In genomic region chr11:50931451-50931866, GRCm38 (mm10) we compare ENCODE assay signal across 8 mouse cellular contexts. TPM values are rescaled to one million over a fixed set of nuclear protein-coding genes. Genes with fewer than 3 reads are reported as not detected.
DNase-seq lines count a peak whose midpoint lies in the region; ATAC-seq lines count a peak whose summit lies in the region.

Zfp354b (minus strand) TSS chr11:50931633.

- H3K27me3 ChIP-seq in hindbrain, embryonic 15.5 days, result no peaks in the 10 kb centered on the region

- peak within 1 kb of the TSS; percentile 91 for H3K27ac ChIP-seq in hindbrain, embryonic 15.5 days (replicated peaks)

- H3K36me3 ChIP-seq in hindbrain, embryonic 15.5 days, result no peaks in the 10 kb centered on the region

- peaks cover 14% of the 10 kb centered on the region; the same call in 1 of the 2 replicates for H3K4me1 ChIP-seq in hindbrain, embryonic 15.5 days (replicated peaks)

- H3K4me3 ChIP-seq in hindbrain, embryonic 15.5 days, result peak within 1 kb of the TSS; percentile 76

- peak within 1 kb of the TSS; percentile 95 for H3K4me2 ChIP-seq in hindbrain, embryonic 15.5 days

- peak within 1 kb of the TSS; percentile 88 for H3K9ac ChIP-seq in hindbrain, embryonic 15.5 days

- no peaks in the 10 kb centered on the region for H3K9me3 ChIP-seq in hindbrain, embryonic 15.5 days

- peak; percentile 96 for ATAC-seq in hindbrain, embryonic 15.5 days (ENCODE audit: low FRiP score, low read depth)

- under 1% methylated on average over 18 of the region's 18 CpGs for WGBS in hindbrain, embryonic 15.5 days

- DNase-seq in R1 (ENCODE audit: low read depth, low spot score), result peak; percentile 93
- peak; percentile 86 to 93 for DNase-seq in cerebellum, postnatal 25 days
- DNase-seq in gastrocnemius, adult 18-20 months (ENCODE audit: low spot score), result peak; percentile 87
- peak; percentile 85 to 87 for DNase-seq in layer of hippocampus, postnatal 36 days
- peak; percentile 74 for DNase-seq in lung, postnatal 14 days
- peak; percentile 90 for DNase-seq in retina, embryonic 14.5 days (ENCODE audit: low spot score)
- DNase-seq in thymus, postnatal 36 days, result peak; percentile 24 to 47

RNA-seq across cellular contexts. Expression of gene Zfp354b, which starts in this region (rescaled TPM):
- 1 to 10 TPM; 1.9 to 2.4 TPM for total RNA-seq in gastrocnemius, adult 18-20 months (2021)
- 3.5 and 4.3 TPM in 2 replicates for polyA plus RNA-seq in hindbrain, embryonic 15.5 days (2015; fragmentation: Nextera tagmentation; extraction: Ambion mirVana)
- 1 to 10 TPM; 6.5 to 7.4 TPM for total RNA-seq in layer of hippocampus, postnatal 36 days (2021)

Comparison
In these comparisons a context has a peak if more than half of its experiments do, and no peak if none do; other contexts are left out.
1. Peak in every context shown above with its lines: DNase-seq, ATAC-seq, H3K4me3 ChIP-seq and H3K27ac ChIP-seq.
2. DNase-seq: peak in every context shown above with its lines; median percentile 93 in R1; 90 in retina, embryonic 14.5 days; 90 in cerebellum, postnatal 25 days; 87 in gastrocnemius, adult 18-20 months; 86 in layer of hippocampus, postnatal 36 days; 74 in lung, postnatal 14 days; 36 in thymus, postnatal 36 days.